Mouse (Mus musculus) cortical plate, adult 2 months (tissue): ENCODE measurements around the gene BC107364.

Experiments used
- CTCF ChIP-seq: fragments of 200-500 bp; IDR thresholded peaks from 2 replicates; pipeline ENCODE4 v1.5.1; 2011; ENCODE audit warnings: mild to moderate bottlenecking, control low read depth, low read length; ENCODE audit not compliant: insufficient read depth; ENCODE audit errors: extremely low read depth
- POLR2A ChIP-seq: fragments of 200-500 bp; IDR thresholded peaks from 2 replicates; pipeline ENCODE4 v1.6.1; 2011; ENCODE audit warnings: mild to moderate bottlenecking, low read length, control low read depth; ENCODE audit not compliant: insufficient read depth; ENCODE audit errors: extremely low read depth

DNA sequence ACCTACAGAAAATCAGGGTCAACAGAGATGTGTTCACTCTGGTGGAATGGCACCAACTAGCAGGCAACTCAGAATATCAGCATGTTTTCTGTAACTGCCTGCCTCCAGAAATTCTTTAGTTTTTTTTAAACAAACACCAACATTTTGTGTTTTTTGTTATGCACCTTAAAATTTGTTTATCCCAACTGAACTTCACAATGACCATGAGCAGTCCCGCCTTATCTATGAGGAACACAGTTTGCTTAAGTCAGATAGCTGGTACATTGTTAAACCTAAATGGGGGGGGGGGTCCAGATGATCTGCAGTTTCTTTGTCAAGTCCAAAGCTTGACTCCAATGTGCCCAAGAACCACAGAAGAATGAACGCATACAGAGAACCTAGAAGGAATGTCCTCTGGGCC is 36.0 kb downstream of the BC107364 start:
- TF ChIP-seq POLR2A (no peak), CTCF (no peak)
